Mouse (Mus musculus) stomach, embryonic 14.5 days (tissue): ENCODE results near the gene Rps27rt. TPM values are rescaled to one million over a fixed set of nuclear protein-coding genes. Genes with fewer than 3 reads are reported as not detected.
"Not testable (repeated sequence)": the region's sequence is repeated elsewhere in the genome, so short reads cannot be mapped to it uniquely, and the experiment has no call there.

Experiments used
- ATAC-seq: fragments of 200-750 bp; cut with Nextera tagmentation; 2 replicates; pipeline ENCODE4 v1.8.0; 2017; ENCODE audit warnings: low read depth, moderate TSS enrichment; ENCODE audit not compliant: insufficient number of reproducible peaks, insufficient read depth, low FRiP score
- H3K27ac ChIP-seq: fragments of 300-500 bp; sonication (generic); 2 replicates; pipeline ENCODE4 v1.5.1; 2014; ENCODE audit warnings: mild to moderate bottlenecking, low read length, moderate library complexity, mixed read lengths
- H3K27me3 ChIP-seq: fragments of 300-500 bp; sonication (generic); 2 replicates; pipeline ENCODE4 v1.6.1; 2014; ENCODE audit warnings: low read length, control low read depth, mixed read lengths; ENCODE audit not compliant: control insufficient read depth, insufficient read depth
- H3K36me3 ChIP-seq: fragments of 300-500 bp; sonication (generic); 2 replicates; pipeline ENCODE4 v1.6.1; 2014; ENCODE audit warnings: mild to moderate bottlenecking, control low read depth, low read length, moderate library complexity, mixed read lengths; ENCODE audit not compliant: control insufficient read depth, insufficient read depth
- H3K4me1 ChIP-seq: fragments of 300-500 bp; sonication (generic); 2 replicates; pipeline ENCODE4 v1.6.1; 2014; ENCODE audit warnings: low read length, control low read depth, mixed read lengths; ENCODE audit not compliant: control insufficient read depth, insufficient read depth
- H3K4me2 ChIP-seq: fragments of 300-500 bp; sonication (generic); replicated peaks from 2 replicates; pipeline ENCODE4 v1.6.1; 2014; ENCODE audit warnings: low read depth, low read length, control low read depth
- H3K4me3 ChIP-seq: fragments of 300-500 bp; sonication (generic); 2 replicates; pipeline ENCODE4 v1.5.1; 2014; ENCODE audit warnings: low read depth, low read length, control low read depth
- H3K9ac ChIP-seq: fragments of 300-500 bp; sonication (generic); replicated peaks from 2 replicates; pipeline ENCODE4 v1.6.1; 2014; ENCODE audit warnings: low read depth, mild to moderate bottlenecking, control low read depth, low read length, moderate library complexity, mixed read lengths
- H3K9me3 ChIP-seq: fragments of 300-500 bp; sonication (generic); 2 replicates; pipeline ENCODE4 v1.6.1; 2016; ENCODE audit warnings: low read depth, low read length, control low read depth; ENCODE audit not compliant: control insufficient read depth
- WGBS: fragments of 180-500 bp; shearing (Covaris S2); extraction: QIAGEN DNeasy Blood & Tissue Kit; methylation state at CpG from one replicate; pipeline ENCODE4 v1.1.7; 2014; 5-methylcytosine and 5-hydroxymethylcytosine counted together
- polyA plus RNA-seq: library from polyadenylated mRNA; unstranded; fragments of >200 nt; fragmentation: Nextera tagmentation; extraction: Ambion mirVana; gene quantifications from 2 replicates; pipeline ENCODE4 v1.2.1, GENCODE M21; 2014

Gene Rps27rt
- polyA plus RNA-seq = 537 and 625 TPM in 2 replicates

DNA sequence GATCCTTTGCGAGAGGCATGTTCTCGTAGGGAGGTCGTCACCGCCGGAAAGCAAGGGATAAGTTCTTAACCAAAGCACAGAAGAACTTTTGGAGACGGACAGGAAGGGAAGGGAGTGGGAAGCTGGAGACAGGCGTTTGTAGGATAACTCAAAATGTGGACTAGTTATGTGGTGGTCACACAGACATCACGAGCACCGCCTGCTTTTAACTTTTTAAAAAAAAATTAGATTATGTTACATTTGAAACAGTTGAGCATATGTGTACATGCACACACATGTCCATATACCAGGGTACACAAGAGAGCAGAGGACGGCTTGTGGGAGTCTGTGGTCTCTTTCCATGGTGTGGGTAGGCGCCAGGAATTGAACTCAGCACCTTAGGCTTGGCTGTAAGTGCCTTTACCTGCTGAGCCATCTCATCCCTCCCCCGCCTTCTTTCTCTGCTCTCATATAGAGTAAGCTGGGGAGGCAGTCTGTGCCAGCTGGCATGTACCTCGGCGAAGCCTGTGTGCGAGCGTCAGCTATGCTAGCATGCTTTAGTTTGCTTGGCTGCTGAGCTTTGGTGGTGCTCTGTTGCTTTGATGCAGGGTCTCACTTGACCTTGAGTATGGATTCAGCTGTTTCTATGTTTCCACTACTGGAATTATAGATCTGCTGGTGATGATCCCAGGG is at the start of gene Rps27rt:
Gene Rps27rt (minus strand): TSS at position 51 of the 672 bp plus-strand sequence.
- Histone ChIP-seq H3K36me3 (no peaks in the 10 kb centered on the region), H3K9me3 (no peaks in the 10 kb centered on the region), H3K4me2 (no peak within 1 kb of the TSS), H3K27ac (no peak within 1 kb of the TSS), H3K9ac (no peak within 1 kb of the TSS), H3K4me1 (peaks cover 7% of the 10 kb centered on the region; the same call in 1 of the 2 replicates), H3K27me3 (no peaks in the 10 kb centered on the region), H3K4me3 (no peak within 1 kb of the TSS)
- ATAC-seq = no peak
- 92% methylated on average over 16 of the region's 16 CpGs for WGBS

GRCm38 (mm10) chr9:115031046-115031445 is 48.5 kb upstream of the Rps27rt start:
- not testable (repeated sequence) for H3K36me3 ChIP-seq, H3K27ac ChIP-seq, H3K9ac ChIP-seq, H3K9me3 ChIP-seq, H3K4me3 ChIP-seq, H3K4me2 ChIP-seq, H3K27me3 ChIP-seq, H3K4me1 ChIP-seq, ATAC-seq
- 79% methylated on average over 1 of the region's 1 CpGs for WGBS

DNA sequence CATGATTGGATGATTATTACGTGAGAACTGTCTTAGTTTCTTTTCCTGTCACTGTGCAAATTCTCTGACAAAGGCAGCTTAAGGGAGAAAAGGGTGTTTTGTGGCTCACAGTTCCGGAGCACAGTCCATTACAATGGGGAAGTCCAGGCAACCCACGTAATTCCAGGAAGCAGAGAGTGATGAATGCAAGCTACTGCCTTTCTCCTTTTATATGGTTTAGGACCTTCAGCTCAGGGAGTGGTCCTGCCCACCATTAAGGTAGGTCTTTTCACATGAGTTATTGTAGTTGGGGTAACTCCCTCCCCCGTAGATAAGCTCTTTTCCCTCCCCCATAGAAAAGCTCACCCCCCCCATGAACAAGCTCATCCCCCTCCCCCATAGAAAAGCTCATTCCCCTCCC is 48.0 kb upstream of the Rps27rt start:
- Histone ChIP-seq H3K4me1 (no peaks in the 10 kb centered on the region), H3K27ac (no peak overlapping the region), H3K36me3 (no peaks in the 10 kb centered on the region), H3K27me3 (no peaks in the 10 kb centered on the region), H3K9me3 (no peaks in the 10 kb centered on the region), H3K4me2 (no peak overlapping the region), H3K9ac (no peak overlapping the region), H3K4me3 (no peak overlapping the region)
- WGBS = 85% methylated on average over 4 of the region's 4 CpGs
- no peak for ATAC-seq

GRCm38 (mm10) chr9:115029307-115029706 is 46.8 kb upstream of the Rps27rt start:
- H3K27me3 ChIP-seq = no peaks in the 10 kb centered on the region
- no peak overlapping the region for H3K27ac ChIP-seq
- no peaks in the 10 kb centered on the region for H3K9me3 ChIP-seq
- no peaks in the 10 kb centered on the region for H3K4me1 ChIP-seq
- no peaks in the 10 kb centered on the region for H3K36me3 ChIP-seq
- 14% methylated on average over 3 of the region's 3 CpGs for WGBS
- no peak for ATAC-seq
- H3K9ac ChIP-seq = no peak overlapping the region
- H3K4me2 ChIP-seq = no peak overlapping the region
- no peak overlapping the region for H3K4me3 ChIP-seq

- Histone ChIP-seq H3K27me3 (no peaks in the 10 kb centered on the region), H3K4me3 (no peak overlapping the region), H3K36me3 (no peaks in the 10 kb centered on the region), H3K4me2 (no peak overlapping the region), H3K9me3 (no peaks in the 10 kb centered on the region), H3K27ac (no peak overlapping the region), H3K9ac (no peak overlapping the region), H3K4me1 (no peaks in the 10 kb centered on the region)
- 88% methylated on average over 10 of the region's 10 CpGs for WGBS
- ATAC-seq = no peak
Measured at GRCm38 (mm10) chr9:115023708-115024383, 41.3 kb upstream of the Rps27rt start.

DNA sequence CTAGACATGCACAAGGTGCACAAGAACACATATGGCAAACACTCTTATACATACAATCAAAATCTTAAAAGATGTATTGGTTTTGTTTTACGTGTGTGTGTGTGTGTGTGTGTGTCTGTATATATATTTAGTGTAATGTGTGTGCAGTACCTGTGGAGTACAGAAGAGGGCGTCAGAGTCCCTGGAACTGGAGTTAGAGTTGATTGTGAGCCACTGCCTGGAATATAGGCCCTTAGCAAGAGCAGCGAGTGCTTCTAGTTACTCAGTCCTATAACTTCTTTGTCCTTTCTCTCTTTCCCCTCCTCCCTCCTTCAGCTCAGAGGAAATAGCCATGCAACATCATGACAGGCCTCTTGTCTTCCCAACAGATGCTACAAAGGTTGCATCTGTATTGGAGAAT is 40.6 kb upstream of the Rps27rt start:
- H3K4me3 ChIP-seq = no peak overlapping the region
- H3K9ac ChIP-seq = no peak overlapping the region
- 83% methylated on average over 3 of the region's 3 CpGs for WGBS
- H3K9me3 ChIP-seq = no peaks in the 10 kb centered on the region
- H3K4me2 ChIP-seq = no peak overlapping the region
- no peak overlapping the region for H3K27ac ChIP-seq
- no peaks in the 10 kb centered on the region for H3K36me3 ChIP-seq
- ATAC-seq = no peak
- no peaks in the 10 kb centered on the region for H3K27me3 ChIP-seq
- no peaks in the 10 kb centered on the region for H3K4me1 ChIP-seq

DNA sequence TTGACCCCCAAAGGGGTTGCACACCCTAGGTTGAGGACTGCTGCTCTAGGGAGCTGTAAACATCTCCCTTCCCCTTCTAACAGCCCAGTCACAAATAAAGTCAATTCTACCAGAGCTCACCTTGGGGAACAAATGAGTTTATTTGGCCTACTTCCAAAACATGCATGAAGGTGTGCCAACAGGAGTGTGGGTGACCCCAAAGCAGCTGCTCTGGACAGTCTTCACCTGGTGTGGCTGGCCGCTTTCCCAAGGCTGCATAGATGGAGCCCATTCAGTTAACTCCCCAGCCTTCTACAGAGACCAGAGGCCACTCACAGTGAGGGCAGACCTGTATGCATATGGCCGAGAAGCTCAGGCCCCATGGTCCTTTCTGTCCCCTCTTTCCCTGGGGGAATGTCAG is 38.9 kb upstream of the Rps27rt start:
- WGBS = 91% methylated on average over 2 of the region's 2 CpGs

GRCm38 (mm10) chr9:115020141-115020540 is 37.6 kb upstream of the Rps27rt start:
- Histone ChIP-seq H3K36me3 (no peaks in the 10 kb centered on the region), H3K4me1 (no peaks in the 10 kb centered on the region), H3K9me3 (no peaks in the 10 kb centered on the region), H3K4me2 (no peak overlapping the region), H3K27ac (no peak overlapping the region), H3K4me3 (no peak overlapping the region), H3K27me3 (no peaks in the 10 kb centered on the region), H3K9ac (no peak overlapping the region)
- WGBS = 89% methylated on average over 7 of the region's 7 CpGs
- ATAC-seq = no peak

More for the DNA sequence above, 38.9 kb upstream of the Rps27rt start:
- Histone ChIP-seq H3K4me2 (no peak overlapping the region), H3K4me3 (no peak overlapping the region), H3K36me3 (no peaks in the 10 kb centered on the region), H3K9ac (no peak overlapping the region), H3K4me1 (no peaks in the 10 kb centered on the region), H3K27ac (no peak overlapping the region), H3K27me3 (no peaks in the 10 kb centered on the region), H3K9me3 (no peaks in the 10 kb centered on the region)
- ATAC-seq = no peak
